Mouse (Mus musculus) layer of hippocampus, adult 18-20 months (tissue): ENCODE results near the gene Cpxm2. TPM values are rescaled to one million over a fixed set of nuclear protein-coding genes. Genes with fewer than 3 reads are reported as not detected.

Experiments used
- DNase-seq, 2 experiments: peaks; one replicate each; pipeline ENCODE4 v3.0.0; 2022; ENCODE audit warnings: low spot score in 2 of 2
- long read RNA-seq: library from polyadenylated mRNA; stranded (forward); transcript quantifications from one replicate; pipeline ENCODE4 v2.0.0, GENCODE M21; 2021
- total RNA-seq, 2 experiments: library from RNA; stranded (reverse); gene quantifications; 2 replicates each; pipeline ENCODE4 v1.2.3; 2021

Cpxm2 gene
- total RNA-seq, result 1 to 10 TPM; 2.3 to 3.0 TPM
- long read RNA-seq, partial matches to known transcripts, result 1 of 2 reads
- long read RNA-seq, other reads (novel, unspliced or antisense), result 1 of 2 reads

DNA sequence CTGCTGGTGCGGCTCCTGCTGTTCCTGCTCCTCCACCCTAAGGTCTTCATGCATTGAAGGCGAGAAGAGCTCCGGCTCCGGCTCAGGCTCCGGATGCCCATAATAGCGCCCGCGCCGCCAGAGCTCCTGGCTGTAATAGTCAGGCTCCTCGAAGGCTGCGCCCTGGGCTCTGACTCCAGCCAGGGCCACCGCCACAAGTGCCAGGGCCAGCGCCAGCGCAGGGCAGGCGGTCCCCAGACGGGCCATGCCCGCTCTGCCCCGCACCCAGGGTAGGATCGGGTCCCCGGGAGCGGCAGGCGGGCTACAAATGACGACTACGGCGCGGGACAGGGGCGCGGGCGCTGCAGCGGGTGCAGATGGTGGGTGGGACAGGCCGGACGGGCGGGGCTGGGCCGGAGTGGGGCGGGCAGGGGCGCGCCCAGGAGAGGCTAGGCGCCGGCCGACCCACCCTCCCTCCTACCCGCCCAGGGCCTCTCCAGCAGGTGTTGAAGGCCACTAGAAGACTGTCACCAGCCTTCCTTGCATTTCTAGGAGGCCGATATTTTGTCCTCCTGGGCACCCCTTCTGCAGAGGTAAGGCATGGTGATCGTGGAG, at the start of gene Cpxm2:
Gene Cpxm2 (minus strand): TSS at position 372 of the 594 bp plus-strand sequence.
- DNase-seq, result no peak

DNA sequence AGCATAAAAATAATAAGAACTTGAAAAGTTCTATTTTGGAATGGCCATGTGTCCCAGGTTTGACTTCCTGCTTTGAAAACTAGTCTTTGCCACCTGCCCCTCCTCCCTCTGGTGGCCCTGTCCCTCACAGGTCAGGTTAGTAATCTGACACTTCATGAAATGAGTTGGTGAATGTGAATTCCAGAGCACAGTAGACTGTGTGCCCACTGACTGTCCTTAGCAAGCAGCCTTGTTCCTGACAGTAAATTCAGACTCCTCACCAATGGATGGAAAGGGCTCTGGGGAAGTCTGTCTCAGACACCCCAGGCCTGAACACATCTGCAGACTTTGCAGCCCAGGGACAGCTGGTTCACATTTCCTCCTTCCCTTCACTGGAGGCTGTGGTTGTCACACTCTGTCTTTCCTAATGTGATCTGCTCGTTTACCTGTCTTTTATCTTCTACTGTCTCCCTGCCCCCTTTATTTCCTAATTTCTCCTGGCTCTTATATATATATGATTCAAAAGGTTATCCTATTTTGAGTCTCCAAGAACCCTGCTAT, 49.6 kb upstream of the Cpxm2 start:
- no peak for DNase-seq

- no peak for DNase-seq
Measured at GRCm38 (mm10) chr7:132199686-132200085, 45.1 kb upstream of the Cpxm2 start.

- no peak for DNase-seq
Measured at GRCm38 (mm10) chr7:132198806-132199205, 44.3 kb upstream of the Cpxm2 start.

DNA sequence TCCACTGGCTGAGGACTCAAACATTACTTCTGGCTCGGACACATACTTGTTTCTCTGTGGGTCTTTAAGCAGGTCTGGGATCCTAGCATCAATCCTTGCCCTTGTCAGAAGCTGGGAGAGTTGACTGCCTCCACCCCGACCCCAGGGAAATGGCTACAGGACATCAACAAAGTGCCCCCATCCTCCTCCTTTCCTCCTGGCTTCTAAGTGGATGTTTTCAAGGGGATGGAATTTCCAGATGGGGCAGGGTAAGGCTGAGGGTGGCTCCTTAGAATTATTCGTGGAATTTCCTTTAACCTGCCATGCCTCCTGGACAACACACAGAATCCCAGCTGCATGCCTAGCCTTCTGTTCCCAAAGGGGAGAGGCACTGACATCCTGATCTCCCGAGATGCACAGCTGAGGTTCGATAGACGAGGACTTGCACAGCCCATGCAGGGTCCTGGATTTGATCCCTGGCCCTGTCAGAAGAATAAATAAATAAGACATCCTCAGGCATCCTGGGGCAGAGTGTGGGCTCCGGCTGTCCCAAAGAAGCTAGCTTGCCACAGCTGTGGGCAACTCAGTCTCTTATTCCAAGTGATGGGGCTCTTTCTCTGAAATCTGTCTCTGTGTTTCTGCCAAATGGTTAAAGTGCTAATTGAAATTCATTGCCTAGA, 43.4 kb upstream of the Cpxm2 start:
- DNase-seq, result no peak

- no peak for DNase-seq
Measured at GRCm38 (mm10) chr7:132196581-132196980, 42.0 kb upstream of the Cpxm2 start.

- DNase-seq, result no peak
Measured at GRCm38 (mm10) chr7:132193606-132194005, 39.1 kb upstream of the Cpxm2 start.

DNA sequence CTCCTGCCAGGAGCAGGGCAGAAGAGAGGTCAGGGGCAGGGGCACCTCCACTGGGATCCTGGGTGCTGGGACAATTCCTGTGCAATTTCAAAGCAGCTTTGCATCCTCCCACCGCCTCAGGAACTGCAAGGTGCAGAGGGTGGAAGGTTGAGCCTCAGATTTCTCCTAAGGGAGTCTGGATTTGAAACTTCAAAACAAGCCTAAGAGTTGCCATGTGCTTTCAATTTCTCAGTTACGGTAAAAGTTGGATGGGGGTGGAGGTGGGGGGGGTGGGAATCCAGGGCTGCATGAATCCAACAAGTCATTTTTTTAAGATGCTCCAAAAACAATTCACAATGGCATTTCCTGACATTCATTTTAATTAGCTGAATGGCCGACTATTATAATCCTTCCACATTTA, 32.9 kb upstream of the Cpxm2 start:
- DNase-seq, result no peak

DNA sequence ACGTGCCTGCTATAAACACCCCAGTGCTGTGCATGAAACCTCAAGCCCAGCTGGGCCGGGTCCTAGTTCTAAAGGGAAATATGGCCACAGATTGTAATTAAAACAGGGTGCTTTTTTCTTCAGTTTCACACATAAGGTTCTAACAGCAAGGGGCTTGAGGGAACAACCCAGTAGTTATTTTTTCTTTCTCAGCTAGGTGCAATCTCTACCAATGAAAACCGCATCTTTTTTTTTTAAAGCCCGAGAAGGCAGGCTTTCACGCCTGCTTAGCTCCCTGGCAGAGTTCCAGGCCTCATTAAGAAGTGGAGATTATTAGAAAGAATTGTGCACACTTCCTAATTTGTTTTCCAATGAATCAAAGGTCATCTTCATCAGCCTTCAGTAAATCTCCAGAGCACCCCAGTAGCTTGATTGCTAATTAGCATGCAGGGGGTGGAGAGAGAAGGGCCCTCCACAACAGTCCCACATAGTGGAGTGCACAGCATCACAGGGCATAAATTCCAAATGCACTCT, 29.4 kb upstream of the Cpxm2 start:
- DNase-seq, result peak in 1 of 2 experiments; percentile 13

DNA sequence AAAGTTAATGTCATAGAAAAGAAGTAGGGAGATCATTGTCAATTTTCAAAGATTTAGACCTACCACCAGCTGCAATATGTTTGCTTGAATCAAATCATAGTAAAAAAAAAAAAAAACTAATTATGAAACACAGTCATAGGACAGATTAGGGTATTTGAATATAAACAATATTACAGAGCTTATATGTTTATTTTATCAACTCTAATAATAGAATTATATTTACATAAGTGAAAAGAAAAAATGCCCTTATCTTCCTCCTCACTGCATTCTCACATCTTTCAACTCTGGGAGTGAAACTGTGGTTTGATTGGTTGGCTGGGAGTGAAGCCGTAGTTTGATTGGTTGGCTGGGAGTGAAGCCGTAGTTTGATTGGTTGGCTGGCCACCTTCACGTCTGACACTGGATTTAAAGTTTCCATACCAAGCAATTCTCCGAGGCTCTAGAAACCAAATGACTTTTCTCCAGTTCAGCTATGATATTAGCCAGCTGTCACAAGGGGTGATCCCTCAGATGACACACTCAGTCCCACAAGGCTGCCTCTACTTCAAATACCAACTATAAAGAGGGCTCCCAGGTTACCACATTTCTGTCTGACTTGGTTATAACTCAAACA, 27.2 kb upstream of the Cpxm2 start:
- no peak for DNase-seq

- peak; percentile 22 to 49 for DNase-seq
Measured at GRCm38 (mm10) chr7:132181042-132181441, 26.5 kb upstream of the Cpxm2 start.

DNA sequence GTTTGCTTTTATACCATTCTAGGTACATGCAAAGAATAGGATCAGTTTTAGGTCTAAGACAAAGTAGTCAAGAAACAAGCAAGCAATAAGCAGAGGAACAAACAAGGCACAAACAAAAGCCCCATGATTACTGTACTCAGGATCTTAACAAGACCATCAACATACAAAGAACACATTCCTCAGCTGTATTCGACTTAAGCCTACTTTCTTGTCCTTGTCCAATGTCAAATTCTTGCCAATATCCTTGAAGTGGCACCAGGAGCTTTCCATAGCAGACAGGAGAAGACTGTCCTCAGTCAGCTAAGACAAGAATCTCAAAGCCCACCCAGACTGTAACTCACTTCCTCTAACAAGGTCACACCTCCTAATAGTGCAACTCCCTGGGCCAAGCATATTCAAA, 24.5 kb upstream of the Cpxm2 start:
- DNase-seq, result no peak

GRCm38 (mm10) chr7:132174787-132175186, 20.2 kb upstream of the Cpxm2 start:
- no peak for DNase-seq

DNA sequence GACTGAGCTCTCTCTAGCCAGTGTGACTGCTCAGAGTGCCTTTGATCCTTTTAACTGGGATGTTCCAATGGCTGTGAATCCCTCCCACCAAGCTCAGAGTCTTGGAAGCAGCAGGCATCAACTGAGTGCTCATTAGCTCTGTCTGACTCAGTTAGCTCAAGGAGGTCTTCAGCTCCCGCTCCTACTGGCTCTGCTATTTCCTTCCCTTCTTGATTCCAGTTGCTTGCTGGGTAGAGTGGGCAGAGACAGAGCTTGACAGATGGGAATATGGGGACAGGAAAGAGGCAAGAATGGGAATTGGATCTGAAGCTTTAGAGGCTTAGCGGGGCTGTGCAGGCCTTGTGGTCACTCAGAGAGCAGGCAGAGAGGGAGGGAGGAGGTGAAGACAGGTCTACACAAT, 19.8 kb upstream of the Cpxm2 start:
- DNase-seq, result peak in 1 of 2 experiments; percentile 19

DNA sequence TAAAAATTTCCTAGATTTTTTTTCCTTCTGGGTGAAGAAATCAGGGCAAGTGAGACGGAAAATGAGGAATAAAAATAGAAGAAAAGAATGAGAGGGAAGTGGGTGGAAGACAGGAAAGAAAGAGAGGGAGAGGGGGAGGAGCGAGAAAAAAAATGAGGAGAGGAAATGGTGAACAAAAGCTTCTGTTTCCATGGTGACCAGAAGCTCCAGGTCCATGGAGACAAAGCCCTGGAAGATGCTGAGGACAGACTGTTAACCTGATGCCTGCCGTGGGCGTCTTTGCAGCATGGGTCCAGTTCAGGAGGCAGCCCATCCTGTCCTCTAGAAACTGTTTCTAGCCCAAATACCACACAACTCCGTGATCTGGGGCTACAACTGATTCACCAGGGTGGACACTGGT, 17.7 kb upstream of the Cpxm2 start:
- DNase-seq, result peak in 1 of 2 experiments; percentile 34

DNA sequence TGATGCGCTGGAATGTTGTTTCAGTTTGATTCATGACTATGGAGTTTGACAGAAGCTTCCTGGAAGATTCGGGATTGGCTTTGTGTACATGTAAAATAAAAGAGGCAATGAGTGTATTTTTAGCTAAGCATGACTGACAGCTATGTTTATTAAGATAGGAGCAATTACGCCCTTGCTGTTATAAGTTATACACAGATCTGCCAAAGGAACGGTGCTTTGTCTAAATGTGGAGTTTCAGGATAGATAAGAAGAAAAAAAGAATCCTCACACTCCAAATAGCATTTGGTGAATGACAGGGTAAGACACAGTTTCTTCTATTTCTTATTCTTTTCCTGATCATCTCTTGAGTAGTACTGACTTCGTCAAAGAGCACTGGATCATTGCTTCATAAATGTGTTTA, 17.2 kb upstream of the Cpxm2 start:
- DNase-seq, result no peak

DNA sequence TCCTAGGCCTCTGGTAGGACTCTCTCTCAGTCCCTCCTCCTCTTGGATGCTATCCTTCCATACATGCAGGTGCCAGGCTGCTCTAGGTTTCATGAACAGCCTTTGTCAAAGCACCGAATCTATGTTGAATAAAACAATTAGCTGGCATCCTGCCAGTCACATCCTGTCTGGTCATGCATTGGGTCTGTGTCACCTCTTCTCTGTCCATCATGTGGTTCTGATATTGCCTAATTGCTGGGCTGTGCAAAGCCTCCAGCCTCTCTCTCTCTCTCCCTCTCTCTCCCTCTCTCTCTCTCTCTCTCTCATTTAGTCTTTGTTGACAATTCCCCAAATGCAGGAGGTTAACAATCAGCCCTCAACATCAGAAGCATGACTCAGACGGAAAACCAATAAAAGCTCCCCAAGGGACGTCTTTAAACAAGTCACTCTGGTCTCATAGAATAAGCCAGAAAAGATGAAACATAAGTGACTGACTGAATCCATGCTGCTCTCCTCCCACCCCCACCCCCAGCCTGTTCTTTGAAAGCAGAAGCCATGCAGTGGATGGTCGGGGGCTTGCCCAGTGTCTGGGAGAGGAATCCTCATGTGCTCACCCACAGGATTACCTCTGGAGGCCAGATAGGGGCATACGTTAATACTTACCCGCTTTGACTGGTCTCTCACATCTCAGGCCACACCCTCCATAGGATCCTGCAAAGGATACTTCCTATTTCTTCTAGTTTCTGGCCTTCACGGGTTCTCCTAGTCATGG, 15.1 kb upstream of the Cpxm2 start:
- no peak for DNase-seq

GRCm38 (mm10) chr7:132167239-132167638, 12.7 kb upstream of the Cpxm2 start:
- peak in 1 of 2 experiments; percentile 72 for DNase-seq

DNA sequence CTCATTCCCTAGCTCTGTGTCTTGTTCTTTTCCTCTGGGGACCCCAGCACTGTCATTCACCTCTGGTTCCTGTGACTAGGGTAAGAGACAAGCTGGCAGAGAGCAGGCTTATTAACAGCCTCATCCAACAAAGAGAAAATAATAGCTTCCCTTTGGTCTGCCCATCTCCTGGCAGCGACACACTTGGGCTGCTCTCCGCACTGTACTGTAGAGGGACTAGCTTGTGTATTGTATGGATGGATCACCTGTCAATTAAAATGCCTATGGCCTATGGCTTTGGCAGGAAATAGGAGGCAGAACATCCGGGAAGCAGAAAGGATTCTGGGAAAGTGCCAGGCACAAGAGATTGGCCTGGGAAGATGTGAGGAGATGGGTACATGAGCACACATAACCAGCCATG, 7.7 kb upstream of the Cpxm2 start:
- no peak for DNase-seq

DNA sequence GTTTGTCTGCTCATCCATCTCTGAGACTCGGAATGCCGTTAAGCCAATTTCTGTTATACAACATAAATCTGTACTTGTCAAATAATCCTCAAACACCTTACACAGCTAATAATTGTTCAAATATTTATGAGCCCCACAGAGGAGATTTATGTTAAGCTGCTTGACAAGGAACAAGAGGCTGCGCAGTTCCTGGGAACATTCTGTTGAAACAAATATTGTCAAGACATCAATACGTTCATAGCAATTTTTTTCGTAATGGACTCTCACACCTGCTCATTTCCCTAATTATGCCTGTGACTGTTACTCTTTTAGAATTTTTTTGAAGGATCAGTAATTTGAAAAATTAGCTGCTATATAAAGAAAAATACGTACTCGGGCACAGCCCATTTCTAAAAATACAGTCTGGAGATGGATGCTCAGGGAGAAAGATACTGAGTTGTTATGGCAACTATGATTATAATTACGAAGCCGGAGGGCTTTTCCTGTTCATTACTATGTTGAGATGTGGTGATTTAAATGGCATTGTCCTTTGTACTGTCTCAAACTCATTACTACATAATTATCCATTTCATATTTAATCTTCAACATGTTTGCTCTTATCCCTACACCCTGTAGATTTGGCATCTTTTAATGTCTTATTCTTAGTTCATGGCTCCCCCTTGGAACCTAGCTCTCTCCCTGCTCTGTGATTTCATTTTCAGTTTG, 3.9 kb upstream of the Cpxm2 start:
- peak in 1 of 2 experiments; percentile 26 for DNase-seq

GRCm38 (mm10) chr7:132153725-132154147, 803 bp downstream of the Cpxm2 start:
- DNase-seq, result peak; percentile 36 to 66
